Mouse (Mus musculus): ENCODE results near the gene Hsph1.

Hsph1 gene

DNA sequence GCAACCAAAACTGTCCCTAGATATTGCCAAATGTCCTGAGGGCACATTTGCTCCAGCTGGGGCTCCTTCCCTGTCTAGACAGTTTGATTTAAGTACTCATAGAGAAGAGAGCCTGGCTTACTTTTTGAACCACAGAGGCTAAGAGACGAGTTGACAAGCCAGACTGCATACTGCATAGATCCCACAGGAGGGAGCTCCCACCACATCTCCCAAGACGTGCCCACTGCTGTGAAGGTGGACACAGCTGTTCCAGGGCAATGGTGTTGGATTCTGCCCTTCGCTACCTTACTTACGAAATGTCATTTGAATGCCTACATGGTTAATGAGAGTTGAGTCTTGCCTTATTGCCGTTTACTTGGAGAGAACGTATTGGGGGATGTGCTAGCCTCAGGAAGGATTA is 6.2 kb upstream of the Hsph1 start:
- DNase-seq (ENCODE audit: low read depth, low spot score), result peak; percentile 74

DNA sequence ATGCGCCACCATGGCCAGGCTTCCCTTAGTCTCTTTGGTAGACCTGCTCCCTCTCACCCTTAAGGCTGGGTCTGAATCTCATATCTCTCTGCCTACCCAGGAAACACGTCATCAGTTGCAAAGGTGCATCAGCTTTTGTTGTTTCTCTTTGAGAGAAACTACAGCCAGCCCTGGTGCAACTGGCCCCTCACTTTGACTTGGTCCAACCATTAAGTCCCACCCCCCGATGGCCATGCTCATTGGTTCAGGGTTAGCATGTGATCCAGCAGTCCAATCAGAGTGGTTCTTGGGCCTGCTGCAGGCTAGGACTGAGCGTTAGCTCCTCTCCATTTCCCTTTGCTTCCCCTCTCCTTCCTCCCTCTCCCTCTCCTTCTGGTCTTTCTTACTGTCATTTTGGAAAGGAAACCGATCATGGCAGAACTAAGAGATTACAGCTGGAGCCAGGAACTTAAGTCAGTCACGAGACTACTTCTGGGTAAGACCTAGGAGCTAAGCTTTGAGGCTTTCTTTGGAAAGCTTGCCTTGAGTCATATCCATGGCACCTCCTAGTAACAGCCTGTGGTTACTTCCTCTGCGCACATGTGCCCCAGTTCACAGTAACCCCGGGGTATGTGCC is 5.2 kb upstream of the Hsph1 start:
- DNase-seq (ENCODE audit: low read depth, low spot score), result peak; percentile 97

- DNase-seq (ENCODE audit: low read depth, low spot score), result peak; percentile 52
These were observed 1.1 kb upstream of the Hsph1 start for GRCm38 (mm10) chr5:149637306-149637705.

- peak; percentile 57 for DNase-seq (ENCODE audit: low read depth, low spot score)
These were observed 620 bp downstream of the Hsph1 start for GRCm38 (mm10) chr5:149635556-149635955.

- no peak for DNase-seq (ENCODE audit: low read depth, low spot score)
These were observed 1.7 kb downstream of the Hsph1 start for GRCm38 (mm10) chr5:149634409-149635035.

DNA sequence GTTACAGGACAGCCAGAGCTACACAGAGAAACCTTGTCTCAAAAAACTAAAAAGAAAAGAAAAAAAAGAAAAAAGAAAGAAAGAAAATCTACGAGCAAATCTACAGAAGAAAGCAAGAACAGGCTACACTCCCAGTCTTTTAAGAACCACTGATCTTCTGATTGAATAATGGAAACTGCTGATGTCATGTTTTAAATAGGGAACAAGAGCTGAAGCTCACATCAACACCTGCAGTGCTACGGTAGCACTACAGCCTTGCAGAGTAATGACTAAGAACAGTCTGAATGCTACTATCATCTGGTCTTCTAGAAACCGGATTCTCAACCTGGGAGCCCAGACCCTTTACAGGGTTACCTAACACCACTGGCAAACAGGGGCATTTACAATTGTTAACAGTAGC is 10.6 kb downstream of the Hsph1 start:
- DNase-seq (ENCODE audit: low read depth, low spot score), result peak; percentile 30

- DNase-seq (ENCODE audit: low read depth, low spot score), result no peak
These were observed 12.1 kb downstream of the Hsph1 start for GRCm38 (mm10) chr5:149623815-149624675.

GRCm38 (mm10) chr5:149622644-149623043 is 13.5 kb downstream of the Hsph1 start:
- DNase-seq (ENCODE audit: low read depth, low spot score), result no peak

- DNase-seq (ENCODE audit: low read depth, low spot score), result no peak
These were observed 14.0 kb downstream of the Hsph1 start for GRCm38 (mm10) chr5:149622152-149622551.

DNA sequence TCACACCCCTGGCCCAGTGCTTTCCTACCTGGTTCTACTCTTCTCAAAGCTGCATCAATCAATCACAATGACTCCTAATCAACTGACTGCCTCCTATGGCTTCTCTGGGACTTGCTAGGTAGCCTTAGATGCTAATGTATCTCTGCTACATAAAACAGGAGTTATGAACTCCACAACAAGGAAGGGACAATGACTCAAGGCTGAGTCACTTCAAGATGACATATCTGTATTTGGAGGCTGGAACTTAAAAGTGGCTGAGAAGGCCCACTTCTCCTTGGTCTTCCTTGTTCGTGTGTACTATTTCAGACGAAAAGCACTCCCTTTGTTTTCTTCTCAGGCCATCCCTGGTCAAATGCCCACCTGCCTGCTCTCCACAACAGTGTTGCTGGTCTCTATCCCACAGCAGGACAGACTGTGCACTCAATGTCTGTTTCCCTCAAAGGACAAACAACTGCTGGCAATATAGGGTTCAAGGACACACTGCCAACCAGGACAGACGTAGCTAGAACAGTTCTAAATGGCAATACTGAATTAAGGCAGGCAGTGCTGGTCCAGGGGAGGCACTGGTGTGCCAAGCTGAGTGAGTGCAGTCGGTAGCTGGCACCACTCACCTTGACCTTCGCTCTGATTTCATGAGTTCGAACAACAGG is 18.3 kb downstream of the Hsph1 start:
- no peak for DNase-seq (ENCODE audit: low read depth, low spot score)

DNA sequence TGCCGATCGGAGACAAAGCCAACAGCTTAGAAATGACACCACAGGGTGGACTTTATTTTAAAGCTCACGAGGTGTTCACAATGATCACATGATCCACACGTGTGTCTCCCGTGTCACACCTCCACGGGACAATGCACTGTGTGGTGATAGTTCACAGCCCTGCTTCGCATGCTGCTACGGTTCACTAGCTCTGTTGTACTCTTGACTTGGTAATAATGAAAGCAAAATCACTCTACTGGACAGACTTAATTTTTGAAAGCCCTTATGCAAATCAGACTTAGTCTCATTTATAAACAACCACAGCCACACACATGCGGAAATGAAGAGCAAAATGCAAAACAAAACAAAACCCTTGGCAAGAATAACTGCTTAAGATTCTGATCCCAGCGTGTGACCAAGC is 19.4 kb downstream of the Hsph1 start:
- peak; percentile 86 for DNase-seq (ENCODE audit: low read depth, low spot score)

GRCm38 (mm10) chr5:149616138-149616537 is 20.0 kb downstream of the Hsph1 start:
- DNase-seq (ENCODE audit: low read depth, low spot score), result no peak

DNA sequence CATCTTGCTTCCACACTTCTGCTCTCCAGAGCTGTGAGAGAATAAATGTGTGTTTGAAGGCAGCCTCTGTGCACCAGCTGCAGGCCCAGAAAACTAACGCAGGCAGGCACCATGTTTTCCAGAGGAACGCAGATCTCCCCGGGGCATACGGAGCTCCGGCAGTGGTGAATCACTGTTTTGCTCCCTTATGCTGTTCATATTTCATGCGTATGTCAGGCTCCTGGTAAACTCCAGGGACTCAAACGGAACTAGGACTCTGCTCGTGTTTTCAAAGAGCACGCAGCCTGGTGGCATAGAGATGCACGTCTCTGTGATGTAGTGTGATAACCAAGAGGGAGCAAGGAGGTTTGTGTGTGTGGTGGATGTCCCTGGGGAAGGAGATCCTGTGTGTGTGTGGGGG is 23.4 kb downstream of the Hsph1 start:
- DNase-seq (ENCODE audit: low read depth, low spot score), result no peak

DNA sequence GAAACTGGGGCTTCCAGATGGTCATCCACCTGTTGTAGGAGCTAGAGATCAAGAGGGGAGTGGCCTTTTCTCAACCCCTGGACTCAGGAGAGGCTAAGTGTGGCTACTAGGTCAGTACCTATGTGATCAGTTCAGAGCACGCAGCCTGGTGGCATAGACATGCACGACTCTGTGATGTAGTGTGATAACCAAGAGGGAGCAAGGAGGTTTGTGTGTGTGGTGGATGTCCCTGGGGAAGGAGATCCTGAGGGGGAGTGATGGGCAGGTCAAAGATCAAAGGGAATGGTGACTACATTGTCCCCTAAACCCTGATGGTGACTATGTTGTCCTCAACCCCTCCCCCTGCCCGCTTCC is 24.0 kb downstream of the Hsph1 start:
- DNase-seq (ENCODE audit: low read depth, low spot score), result no peak

- no peak for DNase-seq (ENCODE audit: low read depth, low spot score)
These were observed 24.6 kb downstream of the Hsph1 start for GRCm38 (mm10) chr5:149611476-149612164.

DNA sequence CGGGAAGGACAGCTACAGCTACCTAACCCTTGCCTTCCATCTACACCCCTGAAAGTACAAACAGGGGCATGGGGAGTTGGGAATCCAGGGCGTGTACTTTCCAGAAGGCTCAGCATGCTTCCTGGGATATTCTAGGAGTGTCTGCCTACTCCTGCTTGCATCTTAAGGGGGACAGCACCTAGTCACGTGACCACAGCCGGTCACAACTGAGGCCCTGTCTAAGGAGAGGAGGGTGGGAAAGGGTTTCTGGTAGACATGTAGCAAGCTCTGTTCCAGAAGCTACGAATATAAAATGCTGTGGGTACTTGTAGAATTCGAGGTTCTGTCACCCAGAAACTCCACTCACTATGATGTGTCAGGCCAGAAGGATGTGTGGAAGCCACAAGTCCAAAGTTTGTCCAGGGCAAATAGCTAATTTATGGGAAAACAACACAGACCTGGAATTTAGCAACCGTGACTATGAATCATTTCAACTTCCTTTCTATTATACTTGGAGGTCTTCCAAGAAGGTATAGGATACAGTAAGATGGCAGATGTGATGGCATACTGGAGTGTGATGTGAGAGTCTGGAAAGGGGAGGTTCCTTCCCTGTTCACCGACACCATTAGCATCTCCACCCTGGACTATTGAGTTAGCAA is 29.0 kb downstream of the Hsph1 start:
- DNase-seq (ENCODE audit: low read depth, low spot score), result no peak

- no peak for DNase-seq (ENCODE audit: low read depth, low spot score)
These were observed 32.9 kb downstream of the Hsph1 start for GRCm38 (mm10) chr5:149603241-149603640.

GRCm38 (mm10) chr5:149601996-149602395 is 34.2 kb downstream of the Hsph1 start:
- DNase-seq (ENCODE audit: low read depth, low spot score), result no peak

DNA sequence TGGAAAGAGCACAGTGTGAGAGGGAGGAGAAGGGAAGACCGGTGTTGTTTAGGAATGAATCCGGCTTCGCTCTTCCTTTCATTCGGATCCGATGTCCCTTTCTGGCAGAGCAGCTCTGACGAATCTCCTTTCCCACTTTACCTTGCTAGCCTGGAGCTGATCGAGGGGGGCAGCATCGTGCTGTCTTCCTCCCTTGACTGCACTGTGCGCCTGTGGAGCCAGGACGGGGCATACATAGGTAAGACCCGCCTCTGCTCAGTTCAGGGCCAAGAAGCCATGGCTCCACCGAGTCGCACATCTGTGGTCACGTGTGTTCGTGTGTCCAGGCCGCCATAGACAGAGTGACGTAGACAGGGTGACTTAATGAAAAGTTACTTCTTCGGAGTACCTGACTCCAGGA is 38.8 kb downstream of the Hsph1 start:
- no peak for DNase-seq (ENCODE audit: low read depth, low spot score)

DNA sequence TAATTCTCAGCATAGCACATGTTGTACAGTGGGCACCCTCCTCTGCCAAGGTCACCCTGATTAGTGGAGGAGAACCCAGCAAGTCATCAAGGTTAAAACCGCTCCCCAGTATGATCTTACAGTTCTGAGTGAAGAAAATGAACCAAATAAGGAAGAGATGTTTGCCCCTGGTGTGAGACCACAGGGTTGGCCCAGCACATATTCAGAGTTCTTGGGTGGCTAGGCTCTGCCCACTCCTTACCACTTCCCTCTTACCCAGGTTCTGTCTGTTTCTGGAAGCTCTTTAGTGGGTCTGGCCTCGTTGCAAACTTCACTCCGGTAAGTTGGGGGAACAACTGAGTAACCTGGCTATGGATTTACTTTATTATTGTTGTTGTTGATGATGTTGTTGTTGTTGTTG is 42.0 kb downstream of the Hsph1 start:
- DNase-seq (ENCODE audit: low read depth, low spot score), result no peak

GRCm38 (mm10) chr5:149589932-149590331 is 46.2 kb downstream of the Hsph1 start:
- DNase-seq (ENCODE audit: low read depth, low spot score), result no peak
